Mouse (Mus musculus): ENCODE results near the gene Steap1. TPM values are rescaled to one million over a fixed set of nuclear protein-coding genes. Genes with fewer than 3 reads are reported as not detected.

Gene Steap1
- polyA plus RNA-seq, 1 experiment from 2014 or later = 1.5 TPM

Other genes with a start within 250 kb of the Steap1 start
- gene Cldn12, start 234.4 kb downstream of the Steap1 start, polyA plus RNA-seq (2015; fragmentation: Nextera tagmentation; extraction: Ambion mirVana) = 15.8 and 16.6 TPM in 2 replicates
- 12.8 and 17.9 TPM in 2 replicates for gene Gtpbp10, start 189.8 kb downstream of the Steap1 start, polyA plus RNA-seq (2015; fragmentation: Nextera tagmentation; extraction: Ambion mirVana)
- gene Gm8773, start 175.5 kb downstream of the Steap1 start, polyA plus RNA-seq (2015; fragmentation: Nextera tagmentation; extraction: Ambion mirVana) = 11.4 and 15.0 TPM in 2 replicates
- gene Cfap69, start 85.1 kb downstream of the Steap1 start, polyA plus RNA-seq (2015; fragmentation: Nextera tagmentation; extraction: Ambion mirVana) = 8.3 and 8.6 TPM in 2 replicates
- gene Steap2, start 54.7 kb downstream of the Steap1 start, polyA plus RNA-seq (2015; fragmentation: Nextera tagmentation; extraction: Ambion mirVana) = 6.8 and 6.9 TPM in 2 replicates